Mouse (Mus musculus) MEL (cell line): ENCODE measurements around the gene Aarsd1.

Experiments used
- CHD2 ChIP-seq: IDR thresholded peaks from 2 replicates; pipeline ENCODE4 v1.6.1; 2011; ENCODE audit warnings: low read length, improper control_type of control experiment
- CTCF ChIP-seq, 3 experiments: IDR thresholded peaks in 2 of 3; conservative IDR thresholded peaks in 1 of 3; 2 replicates each; pipeline ENCODE4 v1.5.1; 2011 to 2012; ENCODE audit warnings: low read length in 3 of 3, low read depth in 2 of 3, mild to moderate bottlenecking in 2 of 3, improper control_type of control experiment in 1 of 3, inconsistent platforms in 1 of 3, mixed read lengths in 1 of 3, moderate library complexity in 1 of 3; ENCODE audit not compliant: control insufficient read depth in 1 of 3, insufficient read depth in 1 of 3, poor library complexity in 1 of 3, severe bottlenecking in 1 of 3
- GATA1 ChIP-seq: IDR thresholded peaks from 2 replicates; pipeline ENCODE4 v1.6.1; 2011; ENCODE audit warnings: low read depth, low read length, improper control_type of control experiment
- MAZ ChIP-seq: IDR thresholded peaks from 2 replicates; pipeline ENCODE4 v1.6.1; 2012; ENCODE audit warnings: low read depth, mild to moderate bottlenecking, inconsistent platforms, low read length, improper control_type of control experiment
- MYC ChIP-seq: IDR thresholded peaks from 2 replicates; pipeline ENCODE4 v1.6.1; 2011; ENCODE audit warnings: low read depth, mild to moderate bottlenecking, low read length, improper control_type of control experiment, moderate library complexity

- no peak for TF ChIP-seq CTCF (IDR thresholded peaks at IDR 0.05 in 2 of 3, conservative IDR thresholded peaks at IDR 0.05 in 1 of 3; ENCODE audit: control insufficient read depth in 1 of 3, insufficient read depth in 1 of 3, low read depth in 2 of 3, low read length in 3 of 3, poor library complexity in 1 of 3, severe bottlenecking in 1 of 3)
- no peak for TF ChIP-seq GATA1
- no peak for TF ChIP-seq MYC
- no peak for TF ChIP-seq MAZ
- TF ChIP-seq CHD2 = no peak
Measured at GRCm38 (mm10) chr11:101367326-101367935, 50.0 kb downstream of the Aarsd1 start, which contains the start of gene G6pc.
